Mouse (Mus musculus) stomach, embryonic 15.5 days (tissue): ENCODE measurements around the gene Bpi. TPM values are rescaled to one million over a fixed set of nuclear protein-coding genes. Genes with fewer than 3 reads are reported as not detected.

ENCODE experiments used
- ATAC-seq: fragments of 200-750 bp; cut with Nextera tagmentation; 2 replicates; pipeline ENCODE4 v1.8.0; 2017; ENCODE audit warnings: low read depth, moderate number of reproducible peaks, moderate TSS enrichment; ENCODE audit not compliant: insufficient read depth, low FRiP score
- H3K27ac ChIP-seq: fragments of 300-500 bp; sonication (generic); 2 replicates; pipeline ENCODE4 v1.5.1; 2015; ENCODE audit warnings: mild to moderate bottlenecking, inconsistent platforms
- H3K27me3 ChIP-seq: fragments of 300-500 bp; sonication (generic); replicated peaks from 2 replicates; pipeline ENCODE4 v1.6.1; 2015; ENCODE audit warnings: inconsistent platforms
- H3K36me3 ChIP-seq: fragments of 300-500 bp; sonication (generic); 2 replicates; pipeline ENCODE4 v1.6.1; 2015; ENCODE audit warnings: inconsistent platforms
- H3K4me1 ChIP-seq: fragments of 300-500 bp; sonication (generic); 2 replicates; pipeline ENCODE4 v1.6.1; 2015; ENCODE audit warnings: inconsistent platforms
- H3K4me2 ChIP-seq: fragments of 300-500 bp; sonication (generic); 2 replicates; pipeline ENCODE4 v1.6.1; 2015; ENCODE audit warnings: mild to moderate bottlenecking, inconsistent platforms
- H3K4me3 ChIP-seq: fragments of 300-500 bp; sonication (generic); replicated peaks from 2 replicates; pipeline ENCODE4 v1.5.1; 2015; ENCODE audit warnings: inconsistent platforms
- H3K9ac ChIP-seq: fragments of 300-500 bp; sonication (generic); 2 replicates; pipeline ENCODE4 v1.6.1; 2015; ENCODE audit warnings: inconsistent platforms
- H3K9me3 ChIP-seq: fragments of 300-500 bp; sonication (generic); 2 replicates; pipeline ENCODE4 v1.6.1; 2016; ENCODE audit warnings: inconsistent platforms
- WGBS: fragments of 180-500 bp; shearing (Covaris S2); methylation state at CpG from one replicate; pipeline ENCODE4 v1.1.7; 2015; 5-methylcytosine and 5-hydroxymethylcytosine counted together
- polyA plus RNA-seq: library from polyadenylated mRNA; unstranded; fragments of >200 nt; fragmentation: Nextera tagmentation; extraction: Ambion mirVana; gene quantifications from 2 replicates; pipeline ENCODE4 v1.2.1, GENCODE M21; 2015

Bpi gene
- polyA plus RNA-seq, 1 experiment from 2014 or later = not detected

- Histone ChIP-seq H3K36me3 (no peaks in the 10 kb centered on the region), H3K27me3 (no peaks in the 10 kb centered on the region), H3K4me3 (no peak overlapping the region), H3K27ac (no peak overlapping the region), H3K4me2 (no peak overlapping the region), H3K9me3 (no peaks in the 10 kb centered on the region), H3K9ac (no peak overlapping the region), H3K4me1 (no peaks in the 10 kb centered on the region)
- WGBS = 71% methylated on average over 4 of the region's 4 CpGs
- ATAC-seq = no peak
These were observed 12.6 kb upstream of the Bpi start for GRCm38 (mm10) chr2:158245072-158245817.

- Histone ChIP-seq H3K9me3 (no peaks in the 10 kb centered on the region), H3K36me3 (no peaks in the 10 kb centered on the region), H3K27ac (0 out of 2 replicates have a peak overlapping the region, but pooled peaks have one; percentile 44), H3K4me2 (no peak overlapping the region), H3K9ac (no peak overlapping the region), H3K27me3 (no peaks in the 10 kb centered on the region), H3K4me3 (no peak overlapping the region), H3K4me1 (no peaks in the 10 kb centered on the region)
- no peak for ATAC-seq
- WGBS = 70% methylated on average over 6 of the region's 6 CpGs
These were observed 10.0 kb upstream of the Bpi start for GRCm38 (mm10) chr2:158247852-158248251.

GRCm38 (mm10) chr2:158248318-158248717 is 9.6 kb upstream of the Bpi start:
- H3K4me3 ChIP-seq = no peak overlapping the region
- H3K36me3 ChIP-seq = no peaks in the 10 kb centered on the region
- no peaks in the 10 kb centered on the region for H3K27me3 ChIP-seq
- H3K27ac ChIP-seq = no peak overlapping the region
- no peak overlapping the region for H3K9ac ChIP-seq
- peak; percentile 73 for ATAC-seq
- no peaks in the 10 kb centered on the region for H3K9me3 ChIP-seq
- no peaks in the 10 kb centered on the region for H3K4me1 ChIP-seq
- no peak overlapping the region for H3K4me2 ChIP-seq
- WGBS = 36% methylated on average over 7 of the region's 7 CpGs

GRCm38 (mm10) chr2:158250558-158250957 is 7.3 kb upstream of the Bpi start:
- Histone ChIP-seq H3K4me3 (no peak overlapping the region), H3K27ac (no peak overlapping the region), H3K36me3 (no peaks in the 10 kb centered on the region), H3K9me3 (no peaks in the 10 kb centered on the region), H3K4me1 (no peaks in the 10 kb centered on the region), H3K9ac (no peak overlapping the region), H3K27me3 (no peaks in the 10 kb centered on the region), H3K4me2 (no peak overlapping the region)
- ATAC-seq = no peak
- 68% methylated on average over 4 of the region's 4 CpGs for WGBS

- no peak overlapping the region for H3K4me2 ChIP-seq
- peaks cover 16% of the 10 kb centered on the region; the same call in 1 of the 2 replicates for H3K4me1 ChIP-seq
- H3K36me3 ChIP-seq = no peaks in the 10 kb centered on the region
- 72% methylated on average over 5 of the region's 5 CpGs for WGBS
- ATAC-seq = no peak
- no peak overlapping the region for H3K27ac ChIP-seq
- H3K9ac ChIP-seq = no peak overlapping the region
- no peak overlapping the region for H3K4me3 ChIP-seq
- H3K27me3 ChIP-seq = no peaks in the 10 kb centered on the region
- no peaks in the 10 kb centered on the region for H3K9me3 ChIP-seq
These were observed 4.1 kb upstream of the Bpi start for GRCm38 (mm10) chr2:158253806-158254205.

GRCm38 (mm10) chr2:158256894-158257293 is 1.0 kb upstream of the Bpi start:
- Histone ChIP-seq H3K36me3 (no peaks in the 10 kb centered on the region), H3K4me1 (peaks cover 16% of the 10 kb centered on the region; the same call in 1 of the 2 replicates), H3K27me3 (no peaks in the 10 kb centered on the region), H3K27ac (peak overlapping the region; percentile 38; the same call in 1 of the 2 replicates), H3K4me3 (no peak overlapping the region), H3K9me3 (no peaks in the 10 kb centered on the region), H3K4me2 (peak overlapping the region; percentile 32), H3K9ac (no peak overlapping the region)
- WGBS = 6% methylated on average over 5 of the region's 5 CpGs
- 0 out of 2 replicates have a peak, but pooled peaks have one; percentile 62 for ATAC-seq

- Histone ChIP-seq H3K36me3 (no peaks in the 10 kb centered on the region), H3K9me3 (no peaks in the 10 kb centered on the region), H3K27ac (no peak overlapping the region), H3K9ac (no peak overlapping the region), H3K4me1 (peaks cover 16% of the 10 kb centered on the region; the same call in 1 of the 2 replicates), H3K4me3 (no peak overlapping the region), H3K27me3 (no peaks in the 10 kb centered on the region), H3K4me2 (no peak overlapping the region)
- 19% methylated on average over 12 of the region's 12 CpGs for WGBS
- ATAC-seq = 0 out of 2 replicates have a peak, but pooled peaks have one; percentile 19
These were observed 887 bp downstream of the Bpi start for GRCm38 (mm10) chr2:158258781-158259180.

GRCm38 (mm10) chr2:158259498-158259897 is 1.6 kb downstream of the Bpi start:
- H3K27me3 ChIP-seq = no peaks in the 10 kb centered on the region
- no peak for ATAC-seq
- WGBS = 72% methylated on average over 8 of the region's 8 CpGs

GRCm38 (mm10) chr2:158264877-158265276 is 7.0 kb downstream of the Bpi start:
- Histone ChIP-seq H3K9ac (no peak overlapping the region), H3K4me3 (no peak overlapping the region), H3K4me1 (no peaks in the 10 kb centered on the region), H3K4me2 (no peak overlapping the region), H3K36me3 (no peaks in the 10 kb centered on the region), H3K9me3 (no peaks in the 10 kb centered on the region), H3K27me3 (no peaks in the 10 kb centered on the region), H3K27ac (no peak overlapping the region)
- ATAC-seq = no peak
- WGBS = 78% methylated on average over 3 of the region's 3 CpGs

More at GRCm38 (mm10) chr2:158259498-158259897, 1.6 kb downstream of the Bpi start:
- Histone ChIP-seq H3K4me2 (no peak overlapping the region), H3K9ac (no peak overlapping the region), H3K9me3 (no peaks in the 10 kb centered on the region), H3K36me3 (no peaks in the 10 kb centered on the region), H3K4me1 (peaks cover 16% of the 10 kb centered on the region; the same call in 1 of the 2 replicates), H3K4me3 (no peak overlapping the region), H3K27ac (no peak overlapping the region)

- Histone ChIP-seq H3K4me3 (no peak overlapping the region), H3K9ac (no peak overlapping the region), H3K36me3 (no peaks in the 10 kb centered on the region), H3K9me3 (no peaks in the 10 kb centered on the region), H3K27me3 (no peaks in the 10 kb centered on the region), H3K27ac (no peak overlapping the region), H3K4me2 (no peak overlapping the region), H3K4me1 (no peaks in the 10 kb centered on the region)
- 84% methylated on average over 8 of the region's 8 CpGs for WGBS
- no peak for ATAC-seq
These were observed 12.1 kb downstream of the Bpi start for GRCm38 (mm10) chr2:158270017-158270416.

- H3K36me3 ChIP-seq = no peaks in the 10 kb centered on the region
- no peaks in the 10 kb centered on the region for H3K4me1 ChIP-seq
- no peak overlapping the region for H3K4me2 ChIP-seq
- H3K27ac ChIP-seq = no peak overlapping the region
- no peak for ATAC-seq
- no peak overlapping the region for H3K9ac ChIP-seq
- WGBS = 8% methylated on average over 2 of the region's 2 CpGs
- no peak overlapping the region for H3K4me3 ChIP-seq
- H3K9me3 ChIP-seq = no peaks in the 10 kb centered on the region
- H3K27me3 ChIP-seq = no peaks in the 10 kb centered on the region
These were observed 15.8 kb downstream of the Bpi start for GRCm38 (mm10) chr2:158273646-158274045.

- H3K4me2 ChIP-seq = no peak overlapping the region
- H3K4me3 ChIP-seq = no peak overlapping the region
- 88% methylated on average over 3 of the region's 3 CpGs for WGBS
These were observed 17.5 kb downstream of the Bpi start for GRCm38 (mm10) chr2:158275349-158275748.

More at GRCm38 (mm10) chr2:158275349-158275748, 17.5 kb downstream of the Bpi start:
- Histone ChIP-seq H3K9me3 (no peaks in the 10 kb centered on the region), H3K27me3 (no peaks in the 10 kb centered on the region), H3K9ac (no peak overlapping the region), H3K4me1 (no peaks in the 10 kb centered on the region), H3K36me3 (no peaks in the 10 kb centered on the region), H3K27ac (no peak overlapping the region)
- no peak for ATAC-seq
